Mouse (Mus musculus) lung, postnatal 14 days (tissue): ENCODE results near the gene Arntl2.
"Not testable (repeated sequence)": the region's sequence is repeated elsewhere in the genome, so short reads cannot be mapped to it uniquely, and the experiment has no call there.

Source experiments
- DNase-seq: peaks from one replicate; pipeline ENCODE4 v3.0.0; 2021

The Arntl2 gene

DNA sequence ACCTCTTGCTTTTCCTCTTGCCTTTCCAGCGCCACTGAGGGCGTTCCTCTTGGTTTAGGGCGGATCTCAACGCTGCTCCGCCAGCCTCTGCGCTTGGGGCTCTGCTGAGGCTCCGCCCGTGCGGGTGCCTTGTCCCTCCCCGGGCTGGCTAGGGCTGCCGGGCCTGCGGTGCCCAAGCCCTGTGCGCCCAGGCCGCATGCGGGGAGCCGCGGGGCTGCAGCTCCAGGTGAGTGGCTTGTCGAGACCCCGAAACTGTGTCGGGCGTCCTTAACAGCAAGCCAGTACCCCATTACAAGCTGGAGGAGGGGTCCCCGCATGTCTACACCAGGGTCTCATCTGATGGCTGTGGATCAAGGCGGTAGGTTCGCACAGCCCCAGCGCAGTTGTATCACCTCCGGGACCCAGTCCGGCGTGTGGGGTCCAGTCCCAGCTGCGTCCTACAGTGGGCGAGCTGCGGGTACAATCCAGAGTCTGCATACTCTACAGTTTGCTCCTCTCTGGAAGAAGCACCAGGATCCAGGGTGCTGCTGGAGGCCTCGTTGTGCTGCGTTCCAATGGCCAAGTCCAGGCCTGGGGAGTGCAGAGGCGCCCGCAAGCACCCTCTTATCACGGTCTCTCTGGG is at the start of gene Arntl2:
Gene Arntl2, plus strand, starts transcription at position 132 of the 622 bp plus-strand sequence.
- DNase-seq, result peak; percentile 75

DNA sequence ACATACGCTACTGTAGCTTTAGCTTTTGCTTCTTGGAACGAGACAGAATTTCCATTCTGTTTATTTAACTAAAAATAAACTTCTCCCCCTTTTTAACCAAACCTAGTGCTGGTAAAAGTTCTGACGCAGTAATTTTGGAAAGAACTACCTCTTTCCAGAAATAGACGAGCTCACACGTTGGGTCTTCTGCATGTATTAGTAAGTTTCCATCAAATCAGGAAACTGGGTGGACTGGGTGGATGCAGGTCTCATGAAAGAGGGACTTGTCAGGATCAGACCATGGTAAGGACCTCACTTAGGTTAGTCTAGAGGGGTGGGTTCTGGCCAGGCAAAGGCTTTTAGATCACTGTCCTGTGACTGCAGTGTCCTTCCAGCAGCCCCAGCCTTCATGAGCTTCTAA is 49.3 kb upstream of the Arntl2 start:
- no peak for DNase-seq

DNA sequence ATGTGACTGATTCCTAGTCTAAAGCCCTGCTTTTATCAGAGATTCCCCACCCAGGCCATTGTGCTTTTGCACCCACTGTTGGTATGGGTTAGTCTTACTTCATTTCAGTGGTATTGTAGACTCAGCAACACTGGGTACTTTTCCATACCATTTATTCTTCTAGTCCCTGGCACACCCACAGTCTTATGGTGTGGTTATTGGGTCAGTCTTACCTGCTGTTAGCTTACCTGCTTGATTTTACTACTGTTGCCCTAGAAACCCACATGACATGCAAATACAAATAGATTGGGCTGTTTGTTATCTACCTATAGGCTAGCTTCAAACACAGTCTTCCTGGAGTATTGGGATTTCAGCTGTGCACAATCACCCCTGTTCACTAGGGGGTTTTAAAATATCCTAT is 48.8 kb upstream of the Arntl2 start:
- no peak for DNase-seq

DNA sequence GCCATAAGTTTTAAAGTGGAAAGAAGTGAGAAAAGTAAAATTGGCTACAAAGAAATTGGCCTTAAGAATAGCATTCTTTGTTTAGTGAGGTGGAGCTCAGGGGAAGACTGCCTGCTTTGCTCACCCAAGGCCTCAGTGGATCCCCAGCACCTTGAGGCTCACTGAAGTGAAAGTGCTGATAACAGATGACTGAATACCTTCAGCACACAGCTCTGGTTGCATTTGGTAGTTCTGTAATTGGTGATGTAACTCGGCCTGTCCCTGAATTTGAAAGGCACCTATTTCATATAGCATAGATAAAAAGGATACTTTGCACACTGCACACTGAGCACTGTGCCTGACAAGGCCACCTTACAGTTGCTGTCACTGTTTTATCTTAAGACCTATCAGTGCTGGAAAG is 47.6 kb upstream of the Arntl2 start:
- no peak for DNase-seq

DNA sequence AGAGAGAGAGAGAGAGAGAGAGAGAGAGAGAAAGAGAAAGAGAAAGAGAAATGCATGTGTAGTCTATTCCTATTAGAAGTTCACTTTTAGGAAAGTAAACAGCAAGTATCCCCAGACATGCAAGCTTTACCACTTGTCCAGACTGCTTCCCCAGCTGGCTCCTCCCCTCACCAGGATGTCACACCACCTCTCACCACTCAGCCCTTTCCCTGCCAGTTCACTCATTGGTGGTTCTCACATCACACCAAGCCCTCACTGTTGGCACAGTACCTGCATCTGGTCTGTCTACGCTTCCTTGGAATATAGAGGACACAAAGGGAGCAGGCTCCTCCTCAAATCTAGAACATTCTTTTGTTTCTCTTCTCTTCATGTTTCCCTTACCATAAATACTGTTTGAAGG is 44.2 kb upstream of the Arntl2 start:
- DNase-seq, result peak; percentile 11

DNA sequence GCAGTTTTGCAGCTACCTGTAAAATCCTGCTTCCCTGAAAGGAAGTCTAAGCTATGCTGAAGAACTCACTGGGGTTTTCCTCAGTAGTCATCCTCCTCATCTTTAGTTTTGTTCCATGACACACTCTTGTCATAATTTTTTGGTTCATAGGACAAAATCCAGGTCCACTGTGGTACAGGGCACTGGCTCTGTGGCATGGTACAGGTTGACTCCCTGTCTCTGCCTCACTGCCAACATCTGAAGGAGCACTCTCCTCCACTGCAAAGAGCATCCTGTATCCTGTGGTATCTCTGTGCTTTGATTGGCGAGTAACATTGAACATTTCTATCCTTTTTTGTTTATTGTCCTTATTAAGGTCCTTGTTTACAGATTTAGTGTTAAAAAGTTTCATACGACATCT is 43.7 kb upstream of the Arntl2 start:
- DNase-seq, result no peak

DNA sequence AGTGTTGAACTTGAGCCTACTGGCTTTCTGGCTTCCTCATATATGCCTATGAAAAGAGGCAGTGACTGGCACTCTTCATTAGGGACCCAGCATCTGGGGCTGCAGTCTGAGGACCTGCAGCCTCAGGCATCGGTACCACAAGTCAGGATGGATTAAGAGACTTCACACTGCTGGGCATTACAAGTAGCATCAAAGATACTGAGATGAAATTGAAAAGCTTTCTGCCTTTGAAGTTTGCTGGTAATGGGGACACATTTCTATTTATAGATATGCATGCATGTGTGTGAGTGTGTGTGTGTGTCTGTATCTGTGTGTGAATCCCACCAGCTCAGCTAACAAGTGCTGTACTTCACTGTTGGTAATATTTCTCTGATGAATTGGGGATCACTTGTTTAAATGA is 43.2 kb upstream of the Arntl2 start:
- DNase-seq, result no peak

DNA sequence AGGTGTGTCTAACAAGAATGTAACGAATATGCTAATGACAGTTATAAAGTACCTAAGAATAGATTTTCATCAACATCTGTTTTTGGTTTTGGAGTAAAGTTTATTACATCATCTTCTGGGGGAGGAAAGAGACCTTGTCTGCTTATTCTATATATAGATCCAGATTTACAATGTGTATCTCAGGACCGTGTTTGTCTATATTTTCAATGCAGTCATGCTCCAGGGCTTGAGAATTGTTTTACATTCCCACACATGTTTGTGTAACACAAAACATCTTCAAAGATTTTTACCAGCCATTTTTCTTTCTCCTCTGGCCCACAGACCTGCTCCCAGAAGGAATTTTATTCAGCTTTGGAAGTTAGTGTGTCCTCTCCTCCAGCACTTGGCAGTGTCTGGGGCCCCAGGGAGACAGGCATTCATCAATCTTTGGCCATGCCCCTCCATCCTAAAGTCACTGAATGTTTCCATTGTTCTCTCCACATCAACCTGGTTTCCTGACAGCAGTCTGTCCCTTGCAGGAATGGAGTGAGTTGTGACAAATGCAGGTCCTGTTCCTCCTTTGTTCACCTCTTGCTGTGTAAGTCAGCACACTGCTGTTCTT is 42.2 kb upstream of the Arntl2 start:
- DNase-seq, result no peak

DNA sequence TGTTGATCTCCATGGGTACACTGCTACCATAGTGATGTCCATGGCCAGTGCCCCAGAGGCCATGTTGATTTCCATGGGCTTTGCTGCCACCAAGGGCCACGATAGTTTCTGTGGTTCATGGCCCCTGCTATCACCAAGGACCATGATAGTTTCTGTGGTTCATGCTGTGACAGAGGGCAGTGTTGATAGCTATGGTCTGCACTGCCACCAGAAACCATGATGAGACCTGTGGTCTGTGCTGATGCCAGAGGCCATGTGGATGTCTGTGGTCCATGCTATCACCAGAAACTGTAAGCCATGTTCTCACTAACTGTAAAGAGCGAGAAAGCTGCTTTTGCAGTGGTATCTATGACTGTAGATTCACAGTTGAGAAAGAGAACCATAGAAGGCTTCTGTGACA is 40.7 kb upstream of the Arntl2 start:
- no peak for DNase-seq

DNA sequence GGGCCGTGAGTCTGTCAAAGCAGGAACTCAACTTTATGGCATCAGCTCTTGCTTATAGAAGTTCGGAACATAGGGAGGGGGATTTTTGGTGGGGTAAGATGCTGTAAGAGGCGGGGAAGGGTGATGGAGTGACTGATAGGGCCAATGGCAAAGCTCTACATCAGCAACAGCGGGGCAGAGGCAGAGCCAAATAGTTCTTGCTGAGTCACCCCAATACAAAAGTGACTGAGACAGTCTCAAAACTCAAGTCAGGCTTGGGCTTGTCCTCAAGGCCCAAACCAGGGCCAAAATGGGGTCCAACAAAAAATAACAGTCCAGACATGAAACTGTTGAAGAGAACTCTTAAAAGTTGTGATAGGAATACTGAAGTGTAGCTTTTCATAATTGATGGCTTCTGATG is 40.2 kb upstream of the Arntl2 start:
- no peak for DNase-seq

DNA sequence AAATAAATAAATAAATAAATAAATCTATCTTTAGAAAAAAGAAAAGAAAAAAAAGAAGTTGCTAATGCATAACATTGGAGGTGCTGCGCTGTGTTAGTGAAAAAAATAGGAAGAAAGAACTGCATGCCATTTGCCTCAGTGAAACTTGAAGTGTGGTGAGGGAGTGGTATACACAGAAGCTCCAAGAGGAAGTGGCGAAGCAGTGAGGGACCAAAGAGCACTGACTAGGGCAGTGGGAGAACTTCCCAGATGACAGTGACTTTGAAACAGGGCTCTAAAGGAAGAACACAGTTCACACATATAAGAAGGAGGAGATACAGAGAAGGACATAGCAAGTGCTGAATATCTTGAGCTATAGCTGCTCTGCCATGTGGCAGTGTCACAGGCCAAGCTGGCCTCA is 36.8 kb upstream of the Arntl2 start:
- DNase-seq, result no peak

DNA sequence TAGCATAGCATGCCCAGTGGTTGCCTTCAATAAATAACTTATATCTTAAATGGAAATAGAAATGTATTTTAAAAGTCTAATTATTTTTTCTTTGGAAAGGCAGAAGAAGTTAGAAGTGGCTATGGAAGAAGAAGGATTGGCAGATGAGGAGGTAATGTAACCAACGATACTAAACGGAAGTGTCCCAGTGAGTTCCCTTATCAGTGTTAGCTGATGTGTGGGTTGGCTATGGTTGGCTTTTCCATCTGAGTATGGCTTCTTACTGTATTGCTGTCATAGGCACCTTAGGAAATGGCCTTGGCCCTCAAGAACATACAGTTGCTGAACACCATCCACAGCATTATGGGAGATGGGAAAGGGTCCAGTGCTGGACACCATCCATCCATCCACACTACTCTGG is 35.8 kb upstream of the Arntl2 start:
- DNase-seq, result no peak

DNA sequence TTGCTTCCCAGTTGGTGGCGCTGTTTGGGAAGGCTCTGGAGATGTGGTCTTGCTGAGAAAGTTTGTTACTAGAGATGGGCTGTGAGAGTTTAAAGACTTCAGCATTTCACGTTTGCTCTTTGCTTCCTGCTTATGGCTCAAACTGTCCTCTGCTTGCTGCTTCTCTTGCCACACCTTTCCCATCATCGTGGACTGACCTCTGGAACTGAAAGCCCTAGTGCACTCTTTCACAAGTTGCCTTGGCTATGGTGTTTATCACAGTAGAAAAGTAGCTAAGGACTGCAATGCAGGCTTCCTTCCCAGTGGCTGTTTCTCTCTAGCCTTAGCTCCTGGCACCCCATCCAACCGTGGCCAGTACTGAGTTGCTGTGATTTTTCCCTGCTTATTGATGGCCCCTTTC is 35.1 kb upstream of the Arntl2 start:
- DNase-seq, result no peak

DNA sequence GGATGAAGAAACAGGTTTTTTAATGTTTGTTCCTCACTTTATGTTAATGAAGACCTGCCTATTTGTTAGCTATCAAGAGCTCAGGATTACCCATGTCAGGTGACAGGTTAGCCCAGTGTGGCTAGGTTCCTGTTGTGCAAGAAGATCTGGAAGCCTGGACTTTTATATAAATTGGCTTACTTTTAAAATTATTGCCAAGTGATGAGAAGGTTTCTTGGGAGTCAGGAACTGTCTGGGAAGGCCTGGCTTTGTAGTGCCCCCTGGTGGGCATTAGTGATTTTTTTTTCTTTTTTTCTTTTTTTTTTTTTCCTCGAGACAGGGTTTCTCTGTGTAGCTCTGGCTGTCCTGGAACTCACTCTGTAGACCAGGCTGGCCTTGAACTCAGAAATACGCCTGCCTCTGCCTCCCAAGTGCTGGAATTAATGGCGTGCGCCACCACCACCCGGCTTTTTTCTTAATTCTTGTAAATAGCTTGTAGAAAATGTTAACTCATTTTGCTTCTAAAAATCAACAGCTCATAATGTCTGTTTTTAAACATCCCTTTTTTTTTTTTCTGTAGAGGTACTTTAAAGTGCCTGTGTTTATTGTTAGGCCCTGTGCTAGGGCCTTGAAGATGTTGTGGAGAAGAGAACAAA is 33.5 kb upstream of the Arntl2 start:
- DNase-seq, result peak; percentile 8

DNA sequence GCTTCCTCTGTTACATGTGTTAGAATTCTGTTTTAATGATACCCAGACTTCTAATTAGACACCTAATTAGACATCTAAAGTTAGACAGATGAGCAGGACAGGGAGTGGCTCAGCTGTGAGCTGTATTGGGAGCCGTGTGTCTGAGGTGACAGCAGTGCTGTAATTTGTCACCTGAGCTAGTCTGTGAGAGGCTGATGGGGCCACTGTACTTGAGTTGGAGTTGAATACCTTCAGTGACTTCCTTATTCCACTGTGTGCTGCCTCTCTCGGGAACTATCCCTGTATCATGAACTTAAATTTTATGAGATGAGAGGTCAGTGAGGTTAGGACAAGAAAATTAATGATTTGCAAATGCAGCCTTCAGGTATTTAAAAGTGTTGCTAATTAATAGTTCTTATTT is 31.3 kb upstream of the Arntl2 start:
- DNase-seq, result no peak

DNA sequence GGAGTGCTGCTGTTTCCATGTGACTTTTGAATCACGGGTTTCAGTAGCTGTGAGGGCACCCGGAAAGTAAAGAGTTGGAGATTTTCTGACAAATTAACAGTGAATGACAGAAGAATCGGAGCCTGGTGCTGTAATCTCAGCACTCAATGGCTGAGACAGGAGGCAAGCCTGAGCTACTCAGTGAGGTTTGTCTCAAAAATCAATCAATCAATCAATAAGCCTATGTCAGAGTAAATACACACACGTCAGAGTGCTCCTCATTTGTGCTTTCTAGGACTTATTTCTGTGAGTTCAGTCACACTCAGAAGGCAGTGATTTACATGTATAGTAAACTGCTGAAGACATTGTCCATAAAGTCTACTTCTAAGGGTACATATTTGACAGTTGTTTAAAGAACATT is 30.6 kb upstream of the Arntl2 start:
- DNase-seq, result no peak

DNA sequence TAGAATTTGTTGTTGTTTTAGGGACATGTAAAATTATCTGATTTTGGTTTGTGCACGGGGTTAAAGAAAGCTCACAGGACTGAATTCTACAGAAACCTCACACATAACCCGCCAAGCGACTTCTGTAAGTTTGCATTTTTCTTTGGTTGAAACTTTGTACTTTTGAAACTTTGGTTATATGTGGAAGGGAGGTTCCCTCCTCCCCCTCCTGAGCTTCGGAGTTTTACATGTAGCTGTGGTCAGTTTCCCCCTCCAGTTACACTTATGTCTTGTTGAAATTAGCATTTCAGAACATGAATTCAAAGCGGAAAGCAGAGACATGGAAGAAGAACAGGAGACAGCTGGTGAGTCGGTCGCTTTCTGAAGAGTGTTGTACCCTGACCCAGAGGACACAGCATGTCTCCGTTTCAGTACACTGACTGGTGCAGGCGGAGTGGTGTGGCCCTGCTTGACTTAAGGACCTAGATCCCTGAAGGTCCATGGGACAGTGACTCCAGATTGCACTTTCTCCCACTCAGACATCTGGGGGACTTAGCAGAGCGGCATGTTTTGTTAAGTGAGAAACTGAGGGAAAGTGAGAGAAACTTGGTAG is 26.9 kb upstream of the Arntl2 start:
- no peak for DNase-seq

DNA sequence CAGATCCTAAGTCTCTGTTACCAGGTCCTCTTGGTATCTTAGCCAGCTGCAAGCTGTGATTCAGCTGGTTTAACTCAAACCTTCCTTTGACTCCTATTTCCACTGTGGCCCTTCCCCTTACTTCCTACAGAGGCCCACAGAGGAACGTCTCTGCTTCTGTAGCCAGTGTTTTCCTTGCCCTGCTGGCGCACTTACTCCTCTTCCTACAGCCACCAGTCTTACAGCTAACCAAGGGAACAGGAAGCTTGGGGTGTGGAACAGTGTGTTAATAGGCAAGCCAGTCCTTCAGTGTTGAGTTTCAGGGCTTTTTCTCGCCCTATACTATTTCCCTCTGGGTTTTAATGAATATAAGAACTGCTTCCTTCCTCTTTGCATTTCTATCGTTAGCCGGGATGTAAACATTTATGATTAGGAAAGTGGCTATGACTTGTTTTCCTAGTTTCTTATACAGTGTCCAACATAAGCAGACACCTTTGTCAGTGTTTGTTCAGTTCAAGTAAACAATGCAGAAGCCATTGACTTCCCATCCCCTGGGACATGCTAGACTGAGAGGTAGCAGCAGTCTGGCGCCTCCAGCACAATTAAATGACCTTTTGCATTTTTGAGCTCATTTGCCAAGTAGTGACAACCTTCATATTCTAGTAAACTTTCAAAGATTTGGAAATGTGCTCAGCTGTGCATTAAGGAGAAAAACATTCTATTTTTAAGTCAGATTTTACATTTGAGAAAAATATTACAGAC is 25.7 kb upstream of the Arntl2 start:
- DNase-seq, result no peak

DNA sequence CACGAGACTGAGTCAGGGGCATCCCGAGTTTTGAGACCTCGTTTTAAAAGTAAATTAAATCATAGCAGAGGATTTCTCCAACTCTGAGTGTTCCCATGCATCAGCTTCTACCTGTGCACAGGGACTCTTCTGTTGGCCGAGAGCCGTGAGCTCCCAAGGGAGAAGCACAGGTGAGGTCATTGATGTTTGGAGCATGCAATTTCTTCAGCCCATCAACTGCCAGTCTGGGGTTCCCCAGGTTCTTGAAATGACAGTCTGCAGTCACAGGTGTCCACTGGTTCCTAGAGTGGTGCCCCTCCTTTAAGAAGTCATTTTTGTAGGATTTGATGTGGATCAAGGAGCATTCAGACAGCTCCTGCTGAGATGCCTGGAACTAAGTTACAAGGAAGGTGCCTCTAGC is 25.0 kb upstream of the Arntl2 start:
- DNase-seq, result no peak

DNA sequence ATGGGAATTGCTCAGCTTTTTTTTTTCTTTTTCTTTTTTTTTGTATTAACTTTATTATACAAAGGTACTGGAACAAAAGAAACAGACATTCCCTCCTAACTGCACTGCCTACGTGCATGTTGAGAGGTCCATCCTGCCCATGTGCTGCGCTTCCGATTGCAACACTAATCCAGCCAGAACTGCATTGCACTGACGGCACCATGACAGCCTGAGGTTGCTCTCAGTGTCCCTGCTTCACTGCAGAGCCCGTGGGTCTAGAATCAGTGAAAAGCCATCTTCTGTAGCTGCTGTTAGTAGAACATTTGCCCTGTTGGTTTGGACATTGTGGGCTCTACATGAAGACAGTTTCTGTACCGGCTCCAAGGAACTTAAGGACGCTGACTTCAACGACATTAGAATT is 20.0 kb upstream of the Arntl2 start:
- DNase-seq, result not testable (repeated sequence)

DNA sequence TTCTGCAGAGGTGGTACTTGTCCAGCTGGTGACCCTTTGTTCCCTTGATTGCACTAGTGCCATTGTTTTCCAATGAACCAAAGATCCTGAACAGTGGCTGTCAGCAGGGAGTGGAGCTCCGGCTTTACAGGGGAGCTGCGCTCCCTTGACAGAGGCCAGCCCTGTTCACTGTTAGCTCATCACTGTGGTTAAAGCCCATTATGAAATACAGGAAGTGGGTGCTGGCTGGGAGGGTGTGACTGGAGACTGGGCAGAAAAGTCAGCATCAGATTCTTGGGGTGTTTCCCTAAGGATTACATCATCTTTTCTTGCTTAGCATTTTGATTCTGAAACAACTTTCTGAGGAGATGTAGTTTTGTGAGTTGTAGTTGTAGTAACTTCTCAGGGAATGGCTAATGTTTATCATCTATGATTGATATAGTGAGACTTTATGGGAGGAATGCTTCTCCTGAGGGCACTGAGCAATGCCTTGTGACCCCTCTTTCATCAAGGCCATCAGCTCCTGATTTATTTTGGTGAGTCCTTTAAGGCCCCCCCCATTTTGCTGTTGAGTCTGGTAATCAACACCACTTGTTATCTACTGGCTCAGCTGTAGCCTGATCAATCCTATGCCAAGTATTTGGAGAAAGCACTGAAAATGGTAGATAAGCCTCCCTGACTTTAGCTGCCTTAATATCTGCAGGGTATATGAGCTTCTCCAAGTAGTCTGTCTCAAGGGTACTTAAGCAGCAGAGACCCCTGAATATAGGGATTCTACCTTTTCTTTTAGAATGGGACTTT is 19.1 kb upstream of the Arntl2 start:
- DNase-seq, result peak; percentile 44

DNA sequence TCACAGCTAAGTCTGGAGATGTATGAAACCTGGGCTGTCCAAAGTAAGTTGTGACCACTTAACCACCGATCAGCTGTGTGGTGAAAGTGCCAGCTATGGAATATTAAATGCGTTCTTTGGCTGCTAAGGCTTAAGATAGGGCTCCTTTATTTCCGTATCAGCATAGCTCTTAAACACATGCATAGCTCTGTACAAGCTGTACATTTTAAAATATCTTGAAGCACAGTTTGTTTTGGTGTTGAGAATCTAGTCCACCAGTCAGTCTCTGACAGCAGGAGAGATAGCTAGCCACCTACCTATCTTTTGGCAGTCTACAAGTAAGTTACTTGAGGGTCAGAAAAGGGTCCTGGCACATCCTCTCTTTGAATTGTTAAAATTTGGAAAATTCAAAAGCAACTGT is 17.8 kb upstream of the Arntl2 start:
- DNase-seq, result no peak

DNA sequence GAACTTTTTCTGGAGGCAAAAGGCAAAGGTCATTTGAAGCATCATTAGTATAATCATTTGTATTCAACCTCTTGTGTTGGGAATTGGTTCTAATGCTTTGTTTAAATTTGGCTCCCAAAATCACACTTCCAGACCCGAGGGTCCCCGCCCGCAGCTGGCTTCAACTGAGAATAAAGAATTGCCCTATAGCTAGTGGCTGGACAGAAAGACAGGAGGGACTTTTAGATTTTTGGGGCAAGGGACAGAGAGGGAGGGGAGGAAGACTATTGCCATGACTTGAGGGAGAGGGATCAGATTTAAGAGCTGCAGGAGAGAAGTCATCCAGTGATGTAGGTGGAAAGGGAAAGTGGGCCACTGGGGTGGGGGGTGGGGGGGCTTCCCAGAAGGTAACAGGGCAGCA is 14.3 kb upstream of the Arntl2 start:
- no peak for DNase-seq
